Mouse (Mus musculus): Measurements from ENCODE around the gene Smpdl3b.
A peak's percentile ranks its signal among the peaks of the same experiment; 100 is the strongest.
"Not testable (repeated sequence)": the region's sequence is repeated elsewhere in the genome, so short reads cannot be mapped to it uniquely, and the experiment has no call there.

Gene Smpdl3b

DNA sequence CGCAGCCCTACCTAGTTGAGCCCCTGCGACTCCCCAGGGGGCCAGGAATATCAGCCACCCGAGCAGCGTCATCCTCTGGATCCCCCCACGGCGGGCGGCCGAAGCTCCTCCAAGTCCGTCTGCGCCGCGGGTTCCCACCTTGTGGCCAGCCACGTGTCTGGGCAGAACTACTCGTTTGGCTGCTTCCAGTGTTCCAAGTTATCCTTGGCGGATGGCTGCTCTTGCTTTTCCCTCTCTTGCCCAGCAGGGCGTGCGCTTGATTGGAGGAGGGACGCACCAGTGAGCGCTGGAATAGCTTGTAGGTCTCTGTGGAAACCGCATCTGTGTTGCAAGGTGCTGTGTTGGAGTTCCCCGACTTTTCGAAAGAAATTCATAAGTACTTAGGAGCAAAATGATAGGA lies at the start of gene Smpdl3b:
Smpdl3b (minus strand) TSS at position 279 of the 400 bp plus-strand sequence.
- DNase-seq = peak; percentile 81

DNA sequence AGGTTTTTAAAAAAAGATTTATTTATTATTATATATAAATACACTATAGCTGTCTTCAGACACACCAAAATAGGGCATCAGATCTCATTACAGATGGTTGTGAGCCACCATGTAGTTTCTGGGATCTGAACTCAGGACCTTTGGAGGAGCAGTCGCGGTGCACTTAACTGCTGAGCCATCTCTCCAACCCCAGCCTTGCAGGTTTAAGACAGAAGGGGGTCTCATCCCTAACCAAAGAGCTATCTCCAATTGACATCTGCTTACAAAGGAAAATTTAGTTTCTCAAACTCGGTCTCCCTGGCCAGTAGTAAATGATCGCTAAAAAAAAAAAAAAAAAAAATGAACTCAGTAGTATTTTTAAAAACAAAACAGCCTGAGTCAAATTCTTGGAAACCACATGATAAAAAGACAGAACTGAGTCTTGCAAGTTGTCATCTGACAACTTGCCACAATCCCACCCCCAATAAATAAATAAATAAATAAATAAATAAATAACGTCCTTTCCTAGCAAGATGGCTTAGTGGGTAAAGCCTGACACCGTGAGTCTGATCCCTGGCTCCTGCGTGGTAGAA lies 49.7 kb upstream of the Smpdl3b start:
- DNase-seq = no peak

DNA sequence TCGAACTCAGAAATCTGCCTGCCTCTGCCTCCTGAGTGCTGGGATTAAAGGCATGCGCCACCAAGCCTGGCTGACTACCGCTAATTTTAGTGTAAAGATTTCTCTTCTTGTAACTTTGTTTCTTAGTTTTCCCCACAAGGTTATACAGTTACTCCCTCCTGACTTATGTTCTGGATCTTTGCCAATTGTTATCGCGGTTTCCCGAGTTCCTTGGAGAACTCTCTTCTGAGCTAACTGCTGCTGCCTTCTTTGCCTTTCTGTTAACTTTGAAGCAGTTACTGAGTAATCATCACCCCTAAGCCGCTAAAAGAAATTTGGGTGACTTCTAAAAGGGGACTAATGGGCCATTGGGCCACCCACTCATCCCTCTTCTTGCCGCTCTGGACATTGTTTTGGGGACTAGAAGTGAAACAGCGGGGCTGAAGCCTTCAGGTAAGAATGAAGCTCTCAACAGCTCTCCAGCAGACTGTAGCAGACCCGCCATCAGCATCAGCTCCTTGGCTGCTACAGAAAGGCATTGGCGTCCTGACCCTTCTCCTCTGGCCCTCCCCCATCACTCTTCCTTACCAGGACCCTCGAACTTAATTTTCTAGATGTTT lies 48.6 kb upstream of the Smpdl3b start:
- no peak for DNase-seq

DNA sequence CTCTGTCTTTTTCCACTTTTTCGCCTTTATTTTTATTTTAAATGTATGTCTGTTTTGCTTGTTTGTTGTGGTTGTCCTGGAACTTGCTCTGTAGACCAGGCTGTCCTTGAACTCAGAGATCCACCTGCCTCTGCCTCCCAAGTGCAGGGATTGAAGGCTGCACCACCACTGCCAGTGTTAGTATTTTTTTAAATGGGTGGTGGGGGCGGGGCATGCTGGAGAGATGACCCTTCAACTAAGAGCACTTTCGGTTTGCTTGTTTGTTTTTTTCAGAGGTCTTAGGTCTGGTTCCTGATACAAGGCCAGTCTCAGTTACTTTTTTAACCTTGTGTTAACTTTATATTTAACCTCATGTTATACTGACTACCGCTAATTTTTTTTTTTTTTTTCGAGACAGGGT lies 48.1 kb upstream of the Smpdl3b start:
- DNase-seq = no peak

DNA sequence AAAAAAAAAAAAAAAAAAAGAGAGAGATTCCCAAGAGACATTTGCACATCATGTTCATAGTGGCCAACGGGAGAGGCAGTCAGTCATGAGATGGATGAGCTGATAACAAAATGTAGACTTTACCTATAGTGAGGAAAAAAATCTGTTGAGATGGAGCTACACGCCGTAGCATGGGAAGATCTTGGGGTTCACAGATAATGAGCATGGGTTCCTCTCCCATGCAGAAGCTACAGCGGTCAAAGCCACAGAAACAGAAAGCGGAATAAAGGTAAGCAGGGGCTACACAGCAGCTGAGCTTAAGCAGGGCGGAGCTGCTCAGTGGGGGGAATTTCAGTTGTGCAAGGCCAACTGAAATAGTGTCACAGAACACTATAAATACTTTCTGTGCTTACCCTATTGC lies 47.3 kb upstream of the Smpdl3b start:
- DNase-seq = no peak

DNA sequence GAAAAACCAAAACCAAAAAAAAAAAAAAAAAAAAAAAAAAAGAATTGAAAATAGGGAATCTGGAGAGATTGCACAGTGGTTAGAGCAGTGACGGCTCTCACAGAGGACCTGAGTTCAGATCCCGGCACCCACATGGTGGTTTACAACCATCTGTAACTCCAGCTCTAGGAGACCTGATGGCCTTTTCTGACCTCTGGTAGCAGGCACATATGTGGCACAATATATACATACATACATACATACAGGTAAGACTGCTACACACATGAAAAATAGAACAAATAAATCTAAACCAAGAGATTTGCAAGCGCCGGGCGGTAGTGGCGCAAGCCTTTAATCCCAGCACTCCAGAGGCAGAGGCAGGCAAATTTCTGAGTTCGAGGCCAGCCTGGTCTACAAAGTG lies 46.8 kb upstream of the Smpdl3b start:
- DNase-seq = no peak

DNA sequence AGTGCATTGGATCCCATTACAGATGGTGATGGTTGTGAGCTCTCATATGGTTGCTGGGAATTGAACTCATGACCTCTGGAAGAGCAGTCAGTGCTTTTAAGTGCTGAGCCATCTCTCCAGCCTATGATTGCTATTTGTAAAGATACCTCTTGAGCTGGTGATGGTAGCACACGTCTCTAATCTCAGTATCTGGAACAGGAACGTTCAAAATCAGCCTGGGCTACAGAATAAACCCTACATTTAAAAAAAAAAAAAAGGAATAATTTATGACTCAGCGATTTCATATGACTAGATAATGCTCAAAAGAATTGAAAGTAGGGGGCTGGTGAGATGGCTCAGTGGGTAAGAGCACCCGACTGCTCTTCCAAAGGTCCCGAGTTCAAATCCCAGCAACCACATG lies 46.2 kb upstream of the Smpdl3b start:
- DNase-seq = no peak

DNA sequence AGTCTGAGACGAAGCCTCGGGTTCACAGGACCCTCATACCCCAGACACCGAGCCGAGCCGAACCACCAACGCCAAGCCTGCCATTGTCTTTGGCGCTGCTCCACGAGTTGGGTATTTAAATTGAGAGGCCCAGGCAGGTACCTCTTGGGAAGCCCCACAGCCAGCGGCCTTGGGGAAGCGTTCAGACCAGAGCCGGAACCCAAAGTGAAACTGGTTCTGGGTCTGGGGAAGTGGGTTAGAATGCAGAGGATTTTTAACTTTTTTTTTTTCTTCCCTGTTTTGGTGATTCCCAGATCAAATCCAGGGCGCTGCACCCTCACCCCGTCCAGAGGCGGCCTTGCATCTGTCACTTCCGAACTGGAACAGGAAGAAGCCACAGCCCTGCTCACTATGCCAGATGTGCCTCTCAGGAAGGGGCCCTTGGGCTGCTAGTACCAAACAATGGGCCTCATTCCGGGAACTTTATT lies 45.2 kb upstream of the Smpdl3b start:
- no peak for DNase-seq

DNA sequence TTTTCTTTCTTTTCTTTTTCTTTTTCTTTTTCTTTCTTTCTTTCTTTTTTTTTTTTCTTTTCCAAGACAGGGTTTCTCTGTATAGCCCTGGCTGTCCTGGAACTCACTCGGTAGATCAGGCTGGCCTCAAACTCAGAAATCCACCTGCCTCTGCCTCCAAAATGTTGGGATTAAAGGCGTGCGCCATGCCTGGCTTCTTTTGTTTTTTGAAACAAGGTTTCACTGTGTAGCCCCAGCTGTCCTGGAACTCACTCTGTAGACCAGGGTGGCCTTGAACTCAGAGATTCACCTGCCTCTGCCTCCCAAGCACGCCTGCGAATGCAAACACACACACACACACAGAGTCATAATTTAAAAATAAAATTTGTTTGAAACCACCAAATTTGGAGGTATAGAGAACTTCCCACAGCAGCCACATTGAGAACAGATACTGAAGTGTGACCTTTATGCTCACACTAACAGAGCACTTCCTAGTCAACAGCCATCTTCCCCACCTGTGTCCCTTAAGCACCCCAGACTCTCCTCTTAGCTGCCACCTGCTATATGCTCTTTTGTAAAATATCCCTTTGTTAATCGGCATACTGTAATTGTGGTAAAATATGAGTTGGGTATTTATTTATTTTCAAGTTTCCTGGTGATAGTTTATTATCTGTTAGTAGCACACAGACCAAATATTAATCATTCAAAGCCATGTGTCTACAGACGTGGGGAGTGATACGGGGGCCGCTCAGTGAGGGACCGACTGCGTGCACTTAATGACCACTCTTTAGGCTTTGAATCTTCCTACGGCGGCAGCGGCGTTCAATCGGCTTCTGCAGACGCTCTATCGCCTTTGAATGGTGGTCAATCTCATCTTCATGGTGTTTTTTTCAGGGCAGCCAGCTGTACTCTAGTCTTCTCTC lies 44.4 kb upstream of the Smpdl3b start:
- DNase-seq = no peak

DNA sequence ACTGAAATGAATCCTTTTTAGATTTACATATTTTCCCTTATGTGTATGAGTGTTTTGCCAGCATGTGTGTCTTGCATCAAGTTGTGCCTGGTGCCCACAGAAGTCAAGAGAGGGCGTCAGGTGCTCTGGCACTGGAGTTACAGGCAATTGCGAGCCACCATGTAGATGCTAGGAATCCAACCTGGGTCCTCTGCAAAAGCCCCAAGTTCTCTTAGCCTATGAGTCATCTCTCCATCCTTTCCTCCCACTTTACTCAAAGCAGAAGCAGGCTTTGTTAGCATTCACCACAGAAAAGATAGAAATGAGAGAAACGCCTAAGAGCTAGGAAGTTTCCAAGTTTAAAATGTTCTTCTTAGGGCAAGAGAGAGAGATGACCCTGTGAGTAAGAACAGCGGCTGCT lies 42.8 kb upstream of the Smpdl3b start:
- no peak for DNase-seq

DNA sequence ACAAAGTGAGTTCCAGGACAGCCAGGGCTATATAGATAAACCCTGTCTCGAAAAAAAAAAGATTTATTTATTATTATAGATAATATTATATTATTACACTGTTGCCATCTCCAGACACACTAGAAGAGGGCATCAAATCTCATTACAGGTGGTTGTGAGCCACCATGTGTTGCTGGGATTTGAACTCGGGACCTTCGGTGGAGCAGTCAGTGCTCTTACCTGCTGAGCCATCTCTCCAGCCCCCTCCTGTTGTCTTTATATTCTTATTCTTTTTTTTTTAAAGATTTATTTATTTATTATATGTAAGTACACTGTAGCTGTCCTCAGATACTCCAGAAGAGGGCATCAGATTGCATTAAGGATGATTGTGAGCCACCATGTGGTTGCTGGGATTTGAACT lies 41.6 kb upstream of the Smpdl3b start:
- DNase-seq = not testable (repeated sequence)

DNA sequence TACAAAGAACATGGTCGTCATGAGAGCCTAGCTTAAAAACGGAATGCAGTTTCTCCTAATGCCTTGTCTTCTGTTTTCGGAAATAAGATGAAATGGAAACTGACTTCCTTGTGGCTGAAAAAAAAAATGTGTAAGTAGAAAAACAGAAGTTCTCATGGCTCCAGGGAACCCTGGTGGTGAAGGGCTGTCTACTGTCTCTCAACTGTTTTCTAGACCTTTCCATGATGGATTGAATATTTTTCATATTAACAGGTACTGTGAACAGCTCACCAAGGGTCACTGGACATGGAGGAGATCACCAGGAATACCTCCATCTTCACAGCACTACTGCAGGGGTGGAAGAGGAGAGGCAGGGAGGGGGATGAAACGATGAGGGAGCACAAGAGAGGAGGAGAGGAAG lies 41.0 kb upstream of the Smpdl3b start:
- DNase-seq = no peak

DNA sequence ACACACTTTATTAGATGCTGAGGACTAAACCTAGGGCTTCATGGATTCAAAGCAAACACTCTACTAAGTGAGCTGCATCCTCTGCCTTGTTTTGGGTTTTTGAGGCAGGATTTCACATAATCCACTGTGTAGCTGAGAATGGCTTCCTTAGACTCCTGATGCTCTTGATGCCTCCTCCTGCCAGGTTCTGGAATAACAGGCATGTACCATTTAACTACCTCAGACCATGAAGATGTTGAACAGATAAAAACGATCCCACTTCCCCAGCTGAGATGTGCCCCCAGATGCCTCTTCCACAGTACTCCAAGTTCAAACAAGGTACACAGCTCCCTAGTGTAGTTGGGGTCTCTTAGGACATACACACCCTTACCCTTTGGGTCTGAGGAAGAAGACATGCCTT lies 40.4 kb upstream of the Smpdl3b start:
- no peak for DNase-seq

DNA sequence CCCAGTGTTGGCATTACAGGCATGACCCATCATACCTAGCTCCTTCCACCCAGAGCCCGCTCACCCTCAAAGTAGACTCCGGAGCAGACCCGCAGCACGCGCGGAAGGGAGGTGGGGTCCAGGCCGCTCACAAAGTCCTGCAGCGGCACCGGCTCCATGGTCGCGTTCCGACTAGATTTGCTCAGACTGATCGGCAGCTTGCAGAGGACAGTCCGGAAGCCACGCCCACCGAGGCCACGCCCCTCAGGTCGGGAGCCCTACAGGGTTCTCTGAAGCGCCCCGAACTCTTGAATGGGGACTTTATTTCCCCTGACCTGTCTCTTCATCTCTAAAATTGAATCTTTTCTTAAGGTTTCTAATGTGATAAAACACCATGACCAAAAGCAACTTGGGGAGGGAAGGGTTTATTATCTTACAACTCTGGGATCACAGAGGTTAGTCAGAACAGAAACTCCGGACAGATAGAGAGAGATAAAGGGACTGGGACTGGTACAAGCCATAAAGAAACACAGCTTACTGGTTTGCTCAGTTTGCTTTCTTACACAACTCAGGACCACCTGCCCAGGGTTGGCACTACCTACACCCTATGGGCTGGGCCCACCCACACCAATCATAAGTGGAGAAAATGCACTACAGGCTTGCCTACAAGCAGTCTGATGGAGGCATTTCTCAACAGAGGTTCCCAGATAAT lies 39.3 kb upstream of the Smpdl3b start, which contains the start of gene Themis2:
Themis2 (minus strand) TSS at position 192 of the 691 bp plus-strand sequence.
- peak; percentile 30 for DNase-seq

DNA sequence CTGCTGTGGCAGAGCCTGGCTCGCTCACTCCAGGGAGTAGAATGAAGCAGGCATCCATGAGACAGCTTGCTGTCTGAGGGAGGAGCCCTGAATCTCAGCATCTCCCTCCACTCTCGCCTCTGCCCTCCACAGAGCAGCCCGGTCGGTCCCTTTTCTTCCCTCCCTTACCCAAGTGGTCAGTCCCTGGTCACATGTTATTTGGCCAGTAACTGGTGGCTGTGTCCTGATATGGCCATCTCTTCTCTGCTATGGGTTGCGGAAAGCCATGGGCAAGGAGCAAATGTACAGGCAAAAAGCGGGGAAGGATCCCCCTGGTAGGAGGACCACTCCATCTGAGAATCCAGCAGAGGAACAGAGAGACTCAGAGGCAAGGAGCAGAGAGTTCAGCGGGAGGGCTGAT lies 38.1 kb upstream of the Smpdl3b start:
- DNase-seq = no peak

DNA sequence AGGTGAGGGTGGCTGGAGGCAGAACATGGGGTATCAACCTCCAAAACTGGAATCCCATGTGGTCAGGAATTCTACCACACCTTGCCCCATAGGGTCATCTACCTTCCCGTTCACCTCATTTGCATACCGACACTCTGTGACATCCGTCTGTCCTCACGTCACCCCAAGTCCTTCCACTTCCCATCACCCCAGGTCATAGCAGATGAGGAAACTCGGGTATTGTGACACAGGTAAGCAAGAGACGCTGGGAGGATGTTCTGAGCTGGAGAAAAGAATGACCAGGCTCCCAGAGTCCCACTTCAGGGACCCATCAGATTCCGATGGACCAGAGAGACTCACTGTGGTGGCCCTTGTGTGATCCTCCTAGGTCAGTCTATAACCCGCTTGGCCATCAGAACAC lies 37.7 kb upstream of the Smpdl3b start:
- no peak for DNase-seq

DNA sequence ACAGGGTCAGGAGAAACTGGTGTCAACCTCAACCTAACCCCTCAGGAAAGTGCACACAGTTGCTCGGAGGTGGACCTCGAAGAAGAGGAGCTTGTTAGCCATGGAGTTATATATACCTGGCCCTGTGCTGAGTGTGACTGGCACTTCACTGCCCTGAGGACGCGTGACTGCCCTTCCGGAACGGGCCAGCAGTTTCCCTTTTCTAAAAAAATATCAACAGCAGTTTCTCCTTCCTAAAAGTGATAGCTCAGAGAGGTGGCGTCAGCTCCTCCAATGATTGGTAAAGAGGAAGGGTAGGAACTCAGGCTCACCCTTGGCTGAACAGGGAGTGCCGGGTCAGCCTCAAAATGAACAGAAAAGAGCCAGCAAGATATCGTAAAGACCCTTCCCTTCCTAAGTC lies 37.0 kb upstream of the Smpdl3b start:
- DNase-seq = no peak

DNA sequence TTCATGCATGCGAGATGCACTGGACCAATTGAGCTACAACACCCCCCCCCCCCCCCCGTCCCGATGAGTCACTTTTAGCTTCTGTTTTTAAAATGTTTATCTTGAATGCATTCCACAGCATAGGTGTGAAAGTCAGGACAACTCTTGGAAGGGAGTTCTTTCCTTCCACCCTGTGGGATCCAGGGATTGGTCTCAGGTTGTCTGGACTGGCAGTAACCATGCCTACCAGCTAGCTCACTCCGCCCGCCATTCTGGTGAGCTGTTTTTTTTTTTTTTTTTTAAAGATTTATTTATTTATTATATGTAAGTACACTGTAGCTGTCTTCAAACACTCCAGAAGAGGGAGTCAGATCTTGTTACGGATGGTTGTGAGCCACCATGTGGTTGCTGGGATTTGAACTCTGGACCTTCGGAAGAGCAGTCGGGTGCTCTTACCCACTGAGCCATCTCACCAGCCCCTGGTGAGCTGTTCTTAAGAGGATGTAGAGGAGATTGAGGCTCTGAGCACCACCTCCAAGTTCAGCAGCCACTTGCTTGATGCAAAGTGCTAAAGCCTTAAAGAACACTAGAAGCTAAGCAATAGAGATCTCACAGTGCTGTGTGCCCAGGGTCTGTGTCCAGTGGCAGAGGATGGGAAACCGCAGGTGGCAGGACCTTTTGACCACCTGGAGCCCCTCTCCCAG lies 36.4 kb upstream of the Smpdl3b start:
- DNase-seq = not testable (repeated sequence)

DNA sequence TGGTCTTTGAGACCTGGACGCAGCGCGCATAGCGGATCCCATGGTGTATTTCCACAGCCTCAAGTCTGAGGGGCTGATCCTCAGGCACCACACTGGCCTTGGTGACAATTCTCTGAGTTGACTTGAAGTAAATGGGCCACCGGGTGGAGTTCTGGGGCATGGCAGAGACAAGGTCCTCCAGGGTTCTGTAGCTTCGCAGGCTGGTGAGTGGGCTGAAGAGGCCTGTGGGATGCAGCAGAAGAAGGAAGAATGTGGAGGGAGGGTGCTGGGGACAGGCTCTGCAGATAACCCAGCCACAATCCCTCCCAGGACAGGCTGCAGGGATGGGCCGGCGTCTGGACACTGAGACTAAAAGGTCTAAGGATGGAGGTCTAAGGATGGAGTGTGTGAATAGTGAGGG lies 32.7 kb upstream of the Smpdl3b start:
- DNase-seq = no peak

DNA sequence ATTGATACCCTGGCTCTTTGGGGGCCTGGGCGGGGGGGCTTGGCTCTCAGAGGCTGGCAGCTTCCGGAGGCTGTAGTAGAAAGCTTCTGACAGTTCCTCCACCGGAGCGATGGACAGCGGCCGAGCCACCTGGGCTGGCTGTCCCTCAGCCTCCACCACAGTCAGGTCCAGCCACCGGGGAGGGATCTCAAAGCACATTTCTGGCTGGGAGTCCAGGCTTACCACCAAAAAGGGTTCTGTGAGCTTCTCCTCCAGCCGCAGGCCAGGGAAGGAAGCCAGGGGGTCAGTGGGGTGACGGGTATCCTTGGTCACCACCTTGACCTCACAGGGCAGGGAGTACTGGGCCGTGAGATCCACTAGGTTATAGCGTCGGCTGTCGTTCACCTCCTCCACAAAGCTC lies 28.2 kb upstream of the Smpdl3b start:
- no peak for DNase-seq

DNA sequence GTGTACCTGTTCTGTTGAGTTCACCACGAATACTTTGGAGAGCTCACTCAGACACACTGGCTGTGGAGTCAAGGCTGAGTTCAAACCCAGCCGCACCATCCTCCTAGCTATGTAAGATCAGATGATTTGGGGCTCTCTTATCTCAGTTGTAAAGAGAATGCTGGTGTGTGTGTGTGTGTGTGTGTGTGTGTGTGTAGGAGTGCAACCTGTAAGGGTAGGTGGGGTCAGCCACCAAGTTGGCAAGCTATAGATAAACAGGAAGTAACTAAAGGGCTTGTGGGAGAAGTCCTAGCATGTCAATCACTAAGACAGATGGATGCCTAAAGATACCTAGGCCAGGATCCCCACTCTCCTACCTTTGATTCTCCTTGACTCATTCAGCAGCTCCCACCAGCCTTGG lies 26.7 kb upstream of the Smpdl3b start:
- no peak for DNase-seq

DNA sequence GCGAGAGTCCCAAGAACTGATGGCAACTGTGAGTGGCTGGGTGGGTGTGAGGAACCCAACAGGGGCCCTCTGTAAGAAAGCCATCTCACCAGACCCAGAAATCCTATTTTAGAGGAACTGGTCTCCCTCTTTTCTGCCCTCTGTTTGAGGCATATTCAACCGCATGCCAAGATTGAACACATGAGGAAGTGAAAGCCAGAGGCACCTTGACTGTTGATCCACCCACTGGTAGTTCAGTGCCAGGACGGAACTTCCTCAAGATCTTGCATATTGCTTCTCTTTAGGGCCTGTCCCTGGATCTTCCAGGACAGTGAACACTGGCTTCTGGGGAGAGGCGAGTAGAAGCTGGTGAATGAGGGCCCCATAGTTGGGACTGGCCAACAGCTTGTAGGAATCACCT lies 23.2 kb upstream of the Smpdl3b start:
- DNase-seq = no peak

Measured in right cerebral cortex, postnatal 25 days (tissue).